Mouse (Mus musculus): ENCODE measurements around the gene Panx1.

GRCm38 (mm10) chr9:15034546-15035273 lies 10.6 kb downstream of the Panx1 start:
- TF ChIP-seq CTCF (IDR thresholded peaks at IDR 0.05; ENCODE audit: control insufficient read depth, insufficient read depth, insufficient read length) (no peak), MAX (IDR thresholded peaks at IDR 0.05) (no peak), CEBPB (IDR thresholded peaks at IDR 0.05; ENCODE audit: low read depth) (no peak), MYOG (IDR thresholded peaks at IDR 0.05; ENCODE audit: control insufficient read depth, extremely low read depth, insufficient read length) (no peak)
